Mouse (Mus musculus): ENCODE data around the gene 9930111J21Rik1. TPM values are rescaled to one million over a fixed set of nuclear protein-coding genes. Genes with fewer than 3 reads are reported as not detected.
"Not testable (repeated sequence)": the region's sequence is repeated elsewhere in the genome, so short reads cannot be mapped to it uniquely, and the experiment has no call there.

The 9930111J21Rik1 gene
- 0.36 and 0.37 TPM in 2 replicates for total RNA-seq (2012; rRNA removed)

DNA sequence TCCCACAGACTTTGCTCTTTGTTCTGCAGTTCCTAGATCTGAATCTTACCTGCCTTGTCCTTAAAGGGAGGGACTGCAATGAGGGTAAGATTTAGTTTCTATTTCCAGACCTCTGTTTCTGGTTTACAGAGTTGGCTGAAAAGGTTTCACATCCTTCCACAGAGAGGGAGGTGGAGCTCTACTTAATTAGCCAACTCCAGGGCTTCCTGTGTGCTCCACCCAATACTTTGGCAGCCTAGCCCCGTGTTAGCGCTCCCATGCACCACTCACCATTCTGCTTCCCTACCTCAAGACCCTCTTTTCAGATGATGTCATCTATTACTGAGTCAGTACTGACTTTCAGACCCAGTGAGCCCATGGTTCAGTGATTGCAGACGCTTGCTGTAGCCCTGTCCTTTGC is at the start of gene 9930111J21Rik1:
TSS of gene 9930111J21Rik1 (minus strand) at position 148 of the 400 bp plus-strand sequence.
- H3K36me3 ChIP-seq (ENCODE audit: control insufficient read depth, insufficient read depth, low read length, poor library complexity, severe bottlenecking); H3K9me3 ChIP-seq (ENCODE audit: control insufficient read depth, insufficient read depth, low read depth, low read length); DNase-seq (ENCODE audit: low read depth, low spot score); in situ Hi-C loops (cut with MboI; ENCODE audit: low sequenced_read_pairs in 2 of 2, unreplicated experiment in 2 of 2); H3K4me1 ChIP-seq (ENCODE audit: control insufficient read depth in 2 of 2, insufficient read depth in 2 of 2, low read length in 2 of 2, poor library complexity in 1 of 2); H3K4me3 ChIP-seq (ENCODE audit: insufficient read depth in 1 of 2, low read depth in 1 of 2, low read length in 2 of 2, poor library complexity in 1 of 2, severe bottlenecking in 1 of 2); H3K9ac ChIP-seq (ENCODE audit: insufficient read depth, low read depth, low read length, poor library complexity, severe bottlenecking); H3K27ac ChIP-seq (ENCODE audit: insufficient read depth, low read depth, low read length, poor library complexity, severe bottlenecking): not testable (repeated sequence)

GRCm38 (mm10) chr11:49012074-49012473 is 32.9 kb upstream of the 9930111J21Rik1 start:
- H3K36me3 ChIP-seq (ENCODE audit: control insufficient read depth, insufficient read depth, low read length, poor library complexity, severe bottlenecking); H3K4me3 ChIP-seq (ENCODE audit: insufficient read depth in 1 of 2, low read depth in 1 of 2, low read length in 2 of 2, poor library complexity in 1 of 2, severe bottlenecking in 1 of 2); H3K9ac ChIP-seq (ENCODE audit: insufficient read depth, low read depth, low read length, poor library complexity, severe bottlenecking); H3K27ac ChIP-seq (ENCODE audit: insufficient read depth, low read depth, low read length, poor library complexity, severe bottlenecking); H3K9me3 ChIP-seq (ENCODE audit: control insufficient read depth, insufficient read depth, low read depth, low read length); DNase-seq (ENCODE audit: low read depth, low spot score); in situ Hi-C loops (cut with MboI; ENCODE audit: low sequenced_read_pairs in 2 of 2, unreplicated experiment in 2 of 2); H3K4me1 ChIP-seq (ENCODE audit: control insufficient read depth in 2 of 2, insufficient read depth in 2 of 2, low read length in 2 of 2, poor library complexity in 1 of 2): not testable (repeated sequence)

DNA sequence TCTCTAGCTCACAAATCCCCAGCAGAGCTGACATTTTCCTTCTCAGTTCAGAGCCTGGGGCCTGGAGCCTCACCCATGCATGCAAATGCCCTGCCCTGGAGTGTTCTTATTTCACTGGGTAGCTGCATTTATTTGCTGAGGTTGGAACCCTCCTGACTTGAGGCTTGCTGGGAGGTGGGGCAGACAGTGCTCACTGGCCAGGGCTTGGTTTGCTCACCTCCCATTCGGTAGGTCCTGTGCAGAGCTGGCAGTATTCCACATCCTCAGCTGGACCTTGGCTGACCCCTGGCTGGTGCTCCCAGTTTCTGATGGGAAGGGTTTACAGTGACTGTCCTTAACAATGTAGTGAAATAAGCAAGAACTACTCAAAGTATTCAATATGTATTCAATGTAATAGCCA is 27.6 kb upstream of the 9930111J21Rik1 start:
- H3K4me1 ChIP-seq (ENCODE audit: control insufficient read depth in 2 of 2, insufficient read depth in 2 of 2, low read length in 2 of 2, poor library complexity in 1 of 2); H3K4me3 ChIP-seq (ENCODE audit: insufficient read depth in 1 of 2, low read depth in 1 of 2, low read length in 2 of 2, poor library complexity in 1 of 2, severe bottlenecking in 1 of 2); in situ Hi-C loops (cut with MboI; ENCODE audit: low sequenced_read_pairs in 2 of 2, unreplicated experiment in 2 of 2); H3K36me3 ChIP-seq (ENCODE audit: control insufficient read depth, insufficient read depth, low read length, poor library complexity, severe bottlenecking); DNase-seq (ENCODE audit: low read depth, low spot score); H3K9ac ChIP-seq (ENCODE audit: insufficient read depth, low read depth, low read length, poor library complexity, severe bottlenecking); H3K9me3 ChIP-seq (ENCODE audit: control insufficient read depth, insufficient read depth, low read depth, low read length); H3K27ac ChIP-seq (ENCODE audit: insufficient read depth, low read depth, low read length, poor library complexity, severe bottlenecking): not testable (repeated sequence)

GRCm38 (mm10) chr11:49006317-49006716 is 27.1 kb upstream of the 9930111J21Rik1 start:
- in situ Hi-C loops (cut with MboI; ENCODE audit: low sequenced_read_pairs in 2 of 2, unreplicated experiment in 2 of 2); H3K4me1 ChIP-seq (ENCODE audit: control insufficient read depth in 2 of 2, insufficient read depth in 2 of 2, low read length in 2 of 2, poor library complexity in 1 of 2); H3K9ac ChIP-seq (ENCODE audit: insufficient read depth, low read depth, low read length, poor library complexity, severe bottlenecking); H3K4me3 ChIP-seq (ENCODE audit: insufficient read depth in 1 of 2, low read depth in 1 of 2, low read length in 2 of 2, poor library complexity in 1 of 2, severe bottlenecking in 1 of 2); H3K9me3 ChIP-seq (ENCODE audit: control insufficient read depth, insufficient read depth, low read depth, low read length); DNase-seq (ENCODE audit: low read depth, low spot score); H3K27ac ChIP-seq (ENCODE audit: insufficient read depth, low read depth, low read length, poor library complexity, severe bottlenecking); H3K36me3 ChIP-seq (ENCODE audit: control insufficient read depth, insufficient read depth, low read length, poor library complexity, severe bottlenecking): not testable (repeated sequence)

GRCm38 (mm10) chr11:49000411-49000810 is 21.2 kb upstream of the 9930111J21Rik1 start:
- DNase-seq (ENCODE audit: low read depth, low spot score); H3K9ac ChIP-seq (ENCODE audit: insufficient read depth, low read depth, low read length, poor library complexity, severe bottlenecking); H3K9me3 ChIP-seq (ENCODE audit: control insufficient read depth, insufficient read depth, low read depth, low read length); H3K27ac ChIP-seq (ENCODE audit: insufficient read depth, low read depth, low read length, poor library complexity, severe bottlenecking); H3K36me3 ChIP-seq (ENCODE audit: control insufficient read depth, insufficient read depth, low read length, poor library complexity, severe bottlenecking); in situ Hi-C loops (cut with MboI; ENCODE audit: low sequenced_read_pairs in 2 of 2, unreplicated experiment in 2 of 2); H3K4me1 ChIP-seq (ENCODE audit: control insufficient read depth in 2 of 2, insufficient read depth in 2 of 2, low read length in 2 of 2, poor library complexity in 1 of 2); H3K4me3 ChIP-seq (ENCODE audit: insufficient read depth in 1 of 2, low read depth in 1 of 2, low read length in 2 of 2, poor library complexity in 1 of 2, severe bottlenecking in 1 of 2): not testable (repeated sequence)

DNA sequence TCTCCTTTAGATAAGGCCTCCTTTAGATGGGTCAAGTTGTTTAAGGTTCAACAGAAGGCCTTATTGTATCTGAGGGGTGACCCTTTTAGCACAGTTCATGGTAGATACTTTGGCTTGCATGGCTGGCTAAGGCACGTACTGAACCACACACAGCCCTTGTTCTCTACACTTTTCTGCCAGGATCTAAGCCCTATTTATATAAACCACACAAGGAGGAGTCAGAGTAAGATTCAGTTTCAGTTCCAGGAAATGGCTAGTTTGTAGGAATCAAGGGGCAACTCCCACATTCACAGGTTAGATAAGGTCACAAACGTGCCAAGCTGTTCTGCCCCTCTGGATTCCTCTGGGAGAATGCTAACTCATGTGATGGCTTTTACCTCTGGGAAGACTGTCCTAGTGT is 14.8 kb upstream of the 9930111J21Rik1 start, which contains the start of gene Tgtp1:
TSS of gene Tgtp1 (minus strand) at position 155 of the 400 bp plus-strand sequence.
- H3K9me3 ChIP-seq (ENCODE audit: control insufficient read depth, insufficient read depth, low read depth, low read length); DNase-seq (ENCODE audit: low read depth, low spot score); H3K4me3 ChIP-seq (ENCODE audit: insufficient read depth in 1 of 2, low read depth in 1 of 2, low read length in 2 of 2, poor library complexity in 1 of 2, severe bottlenecking in 1 of 2); H3K9ac ChIP-seq (ENCODE audit: insufficient read depth, low read depth, low read length, poor library complexity, severe bottlenecking); H3K27ac ChIP-seq (ENCODE audit: insufficient read depth, low read depth, low read length, poor library complexity, severe bottlenecking); H3K36me3 ChIP-seq (ENCODE audit: control insufficient read depth, insufficient read depth, low read length, poor library complexity, severe bottlenecking); H3K4me1 ChIP-seq (ENCODE audit: control insufficient read depth in 2 of 2, insufficient read depth in 2 of 2, low read length in 2 of 2, poor library complexity in 1 of 2): not testable (repeated sequence)
- in situ Hi-C loops (cut with MboI; ENCODE audit: low sequenced_read_pairs in 2 of 2, unreplicated experiment in 2 of 2): loop anchor here in 1 of 2 experiments (10.0 kb wide), 1 partner anchor 81 kb away; the partner anchor contains the start of gene Ifi47

GRCm38 (mm10) chr11:48993296-48993695 is 14.1 kb upstream of the 9930111J21Rik1 start:
- not testable (repeated sequence) for H3K4me1 ChIP-seq (ENCODE audit: control insufficient read depth in 2 of 2, insufficient read depth in 2 of 2, low read length in 2 of 2, poor library complexity in 1 of 2); H3K36me3 ChIP-seq (ENCODE audit: control insufficient read depth, insufficient read depth, low read length, poor library complexity, severe bottlenecking); H3K9me3 ChIP-seq (ENCODE audit: control insufficient read depth, insufficient read depth, low read depth, low read length); DNase-seq (ENCODE audit: low read depth, low spot score); H3K27ac ChIP-seq (ENCODE audit: insufficient read depth, low read depth, low read length, poor library complexity, severe bottlenecking); H3K9ac ChIP-seq (ENCODE audit: insufficient read depth, low read depth, low read length, poor library complexity, severe bottlenecking); H3K4me3 ChIP-seq (ENCODE audit: insufficient read depth in 1 of 2, low read depth in 1 of 2, low read length in 2 of 2, poor library complexity in 1 of 2, severe bottlenecking in 1 of 2)
- in situ Hi-C loops (cut with MboI; ENCODE audit: low sequenced_read_pairs in 2 of 2, unreplicated experiment in 2 of 2): loop anchor here in 1 of 2 experiments (10.0 kb wide), 1 partner anchor 82 kb away; the partner anchor contains the start of gene Ifi47

DNA sequence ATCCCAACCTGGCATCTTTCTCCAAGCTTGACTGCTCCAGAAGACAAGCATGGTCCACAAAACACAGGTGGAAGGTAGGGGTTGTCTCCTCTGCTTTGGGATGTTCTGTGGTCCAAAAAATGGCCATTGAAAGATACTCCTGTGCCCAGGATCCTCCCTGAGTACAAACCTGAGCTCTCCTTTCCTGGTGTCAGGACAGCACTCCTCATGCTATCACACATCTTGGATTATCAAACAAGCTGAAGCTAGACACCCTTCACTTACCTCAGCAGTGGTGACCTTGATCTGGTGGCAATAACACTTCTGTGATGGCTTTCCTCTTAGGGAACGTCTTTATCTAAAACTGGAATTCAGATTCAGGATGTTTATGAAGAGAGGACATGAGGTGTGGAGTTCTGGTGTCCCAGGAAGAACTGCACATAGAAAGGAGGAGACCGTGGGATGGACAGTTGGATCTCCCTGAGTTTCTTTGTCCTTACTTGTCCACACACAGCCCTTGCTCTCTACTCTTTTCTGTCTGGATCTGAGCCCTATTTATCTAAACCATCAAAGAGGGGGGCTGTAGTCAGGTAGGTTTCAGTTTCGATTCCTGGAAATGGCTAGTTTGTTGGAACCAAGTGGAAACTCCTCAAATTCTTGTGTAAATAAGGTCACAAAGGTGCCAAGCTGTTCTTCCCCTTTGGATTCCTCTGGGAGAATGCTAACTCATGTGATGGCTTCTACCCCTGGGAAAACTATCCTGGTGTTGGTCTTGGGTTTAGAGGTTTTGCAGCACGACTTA is 12.7 kb upstream of the 9930111J21Rik1 start, which contains the start of gene Gm12185:
TSS of gene Gm12185 (minus strand) at position 487 of the 781 bp plus-strand sequence.
- H3K9me3 ChIP-seq (ENCODE audit: control insufficient read depth, insufficient read depth, low read depth, low read length); H3K36me3 ChIP-seq (ENCODE audit: control insufficient read depth, insufficient read depth, low read length, poor library complexity, severe bottlenecking); H3K9ac ChIP-seq (ENCODE audit: insufficient read depth, low read depth, low read length, poor library complexity, severe bottlenecking); DNase-seq (ENCODE audit: low read depth, low spot score); H3K4me1 ChIP-seq (ENCODE audit: control insufficient read depth in 2 of 2, insufficient read depth in 2 of 2, low read length in 2 of 2, poor library complexity in 1 of 2); H3K4me3 ChIP-seq (ENCODE audit: insufficient read depth in 1 of 2, low read depth in 1 of 2, low read length in 2 of 2, poor library complexity in 1 of 2, severe bottlenecking in 1 of 2); H3K27ac ChIP-seq (ENCODE audit: insufficient read depth, low read depth, low read length, poor library complexity, severe bottlenecking): not testable (repeated sequence)
- in situ Hi-C loops (cut with MboI; ENCODE audit: low sequenced_read_pairs in 2 of 2, unreplicated experiment in 2 of 2): loop anchor here in 1 of 2 experiments (10.0 kb wide), 1 partner anchor 83 kb away; the partner anchor contains the start of gene Ifi47
